Mouse (Mus musculus) midbrain, embryonic 15.5 days (tissue): Measurements from ENCODE around the gene Wdr19. TPM values are rescaled to one million over a fixed set of nuclear protein-coding genes. Genes with fewer than 3 reads are reported as not detected.
A peak's percentile ranks its signal among the peaks of the same experiment; 100 is the strongest.

Source experiments
- ATAC-seq: fragments of 200-750 bp; cut with Nextera tagmentation; replicated peaks from 2 replicates; pipeline ENCODE4 v1.8.0; 2017; ENCODE audit warnings: moderate TSS enrichment
- H3K27ac ChIP-seq: fragments of 300-500 bp; sonication (generic); 2 replicates; pipeline ENCODE4 v1.5.1; 2015; ENCODE audit warnings: mild to moderate bottlenecking, inconsistent platforms
- H3K27me3 ChIP-seq: fragments of 300-500 bp; sonication (generic); replicated peaks from 2 replicates; pipeline ENCODE4 v1.6.1; 2015; ENCODE audit warnings: inconsistent platforms
- H3K36me3 ChIP-seq: fragments of 300-500 bp; sonication (generic); replicated peaks from 2 replicates; pipeline ENCODE4 v1.6.1; 2015; ENCODE audit warnings: inconsistent platforms
- H3K4me1 ChIP-seq: fragments of 300-500 bp; sonication (generic); 2 replicates; pipeline ENCODE4 v1.6.1; 2015; ENCODE audit warnings: inconsistent platforms
- H3K4me2 ChIP-seq: fragments of 300-500 bp; sonication (generic); 2 replicates; pipeline ENCODE4 v1.6.1; 2015; ENCODE audit warnings: inconsistent platforms, mild to moderate bottlenecking, moderate library complexity
- H3K4me3 ChIP-seq: fragments of 300-500 bp; sonication (generic); 2 replicates; pipeline ENCODE4 v1.5.1; 2015; ENCODE audit warnings: mild to moderate bottlenecking, inconsistent platforms
- H3K9ac ChIP-seq: fragments of 300-500 bp; sonication (generic); 2 replicates; pipeline ENCODE4 v1.6.1; 2015; ENCODE audit warnings: mild to moderate bottlenecking, inconsistent platforms
- H3K9me3 ChIP-seq: fragments of 300-500 bp; sonication (generic); 2 replicates; pipeline ENCODE4 v1.6.1; 2016; ENCODE audit warnings: inconsistent platforms
- WGBS: fragments of 180-500 bp; shearing (Covaris S2); methylation state at CpG from one replicate; pipeline ENCODE4 v1.1.7; 2015; ENCODE audit warnings: mixed read lengths; 5-methylcytosine and 5-hydroxymethylcytosine counted together
- polyA plus RNA-seq: library from polyadenylated mRNA; unstranded; fragments of >200 nt; fragmentation: Nextera tagmentation; extraction: Ambion mirVana; gene quantifications from 2 replicates; pipeline ENCODE4 v1.2.1, GENCODE M21; 2015

Wdr19 gene
- polyA plus RNA-seq, 1 experiment from 2014 or later = 12.7 TPM

DNA sequence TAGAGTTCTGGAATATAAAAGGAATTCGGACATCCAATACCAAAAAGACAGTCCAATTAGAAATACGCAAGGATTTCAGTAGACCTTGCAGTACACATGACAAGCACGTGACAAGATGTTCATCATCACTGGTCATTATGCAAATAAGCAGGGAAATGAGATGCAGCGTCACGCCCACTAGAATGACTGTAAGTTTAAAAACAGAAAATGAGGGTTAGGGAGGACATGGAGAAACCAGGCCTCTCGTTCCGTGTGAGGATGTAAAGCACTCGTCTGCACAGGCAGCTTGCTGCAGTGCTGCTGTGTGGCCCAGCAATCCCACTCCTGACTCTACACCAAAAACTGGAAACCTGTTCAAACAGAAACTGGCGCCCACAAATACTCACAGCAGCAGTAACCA lies 29.3 kb upstream of the Wdr19 start:
- Histone ChIP-seq H3K4me1 (peaks cover 5% of the 10 kb centered on the region; the same call in 1 of the 2 replicates), H3K9me3 (no peaks in the 10 kb centered on the region), H3K27ac (no peak overlapping the region), H3K4me2 (no peak overlapping the region), H3K4me3 (no peak overlapping the region), H3K27me3 (no peaks in the 10 kb centered on the region), H3K36me3 (peaks cover 5% of the 10 kb centered on the region; the same call in 1 of the 2 replicates), H3K9ac (no peak overlapping the region)
- ATAC-seq = no peak
- WGBS = 78% methylated on average over 9 of the region's 9 CpGs

GRCm38 (mm10) chr5:65175035-65175917 lies 24.2 kb upstream of the Wdr19 start:
- 0 out of 2 replicates have a peak overlapping the region, but pooled peaks have one; percentile 12 for H3K4me3 ChIP-seq
- WGBS = 49% methylated on average over 26 of the region's 26 CpGs

DNA sequence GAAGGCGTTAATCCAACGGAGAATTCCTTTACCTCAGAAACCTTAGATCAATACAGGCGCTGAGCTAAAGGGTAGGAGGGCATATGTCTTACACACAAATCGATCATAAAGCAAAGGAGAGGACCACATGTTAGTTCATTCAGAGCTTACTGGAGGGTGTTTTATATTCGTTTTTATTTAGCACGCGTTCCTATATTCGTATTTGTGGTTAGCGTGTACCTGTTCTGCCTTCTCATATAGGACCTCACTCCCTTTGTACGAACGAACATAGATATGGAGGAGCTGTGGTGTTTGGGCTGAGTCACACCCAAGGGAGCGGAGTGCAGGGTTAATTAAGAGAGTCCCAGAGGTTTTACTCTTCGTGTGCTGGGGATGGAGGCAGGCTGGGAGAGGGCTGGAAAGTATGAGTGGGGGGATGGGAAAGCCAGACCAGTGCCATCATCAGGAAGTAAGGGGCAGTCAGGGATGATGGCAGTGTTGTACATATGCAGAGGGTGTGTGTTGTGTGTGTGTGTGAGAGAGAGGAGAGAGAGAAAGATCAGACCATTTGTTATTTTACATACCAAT lies 23.5 kb upstream of the Wdr19 start:
- no peaks in the 10 kb centered on the region for H3K9me3 ChIP-seq
- 0 out of 2 replicates have a peak overlapping the region, but pooled peaks have one; percentile 1 for H3K9ac ChIP-seq
- peak overlapping the region; percentile 76 for H3K27ac ChIP-seq
- peaks cover 31% of the 10 kb centered on the region for H3K4me1 ChIP-seq
- H3K27me3 ChIP-seq = no peaks in the 10 kb centered on the region
- H3K4me2 ChIP-seq = peak overlapping the region; percentile 30
- 52% methylated on average over 13 of the region's 13 CpGs for WGBS
- H3K36me3 ChIP-seq = no peaks in the 10 kb centered on the region
- 0 out of 2 replicates have a peak overlapping the region, but pooled peaks have one; percentile 12 for H3K4me3 ChIP-seq
- peak; percentile 74 for ATAC-seq

More at GRCm38 (mm10) chr5:65175035-65175917, 24.2 kb upstream of the Wdr19 start:
- Histone ChIP-seq H3K4me2 (peak overlapping the region; percentile 30), H3K36me3 (no peaks in the 10 kb centered on the region), H3K27me3 (no peaks in the 10 kb centered on the region), H3K9me3 (no peaks in the 10 kb centered on the region), H3K4me1 (peaks cover 25% of the 10 kb centered on the region), H3K9ac (0 out of 2 replicates have a peak overlapping the region, but pooled peaks have one; percentile 1), H3K27ac (peak overlapping the region; percentile 76)
- peak; percentile 91 for ATAC-seq

GRCm38 (mm10) chr5:65177026-65177514 lies 22.4 kb upstream of the Wdr19 start:
- no peak for ATAC-seq
- peaks cover 38% of the 10 kb centered on the region for H3K4me1 ChIP-seq
- H3K27me3 ChIP-seq = no peaks in the 10 kb centered on the region
- no peak overlapping the region for H3K4me2 ChIP-seq
- peak overlapping the region; percentile 37; the same call in 1 of the 2 replicates for H3K27ac ChIP-seq
- H3K9me3 ChIP-seq = no peaks in the 10 kb centered on the region
- H3K9ac ChIP-seq = no peak overlapping the region
- no peaks in the 10 kb centered on the region for H3K36me3 ChIP-seq
- H3K4me3 ChIP-seq = no peak overlapping the region
- WGBS = 52% methylated on average over 11 of the region's 11 CpGs

DNA sequence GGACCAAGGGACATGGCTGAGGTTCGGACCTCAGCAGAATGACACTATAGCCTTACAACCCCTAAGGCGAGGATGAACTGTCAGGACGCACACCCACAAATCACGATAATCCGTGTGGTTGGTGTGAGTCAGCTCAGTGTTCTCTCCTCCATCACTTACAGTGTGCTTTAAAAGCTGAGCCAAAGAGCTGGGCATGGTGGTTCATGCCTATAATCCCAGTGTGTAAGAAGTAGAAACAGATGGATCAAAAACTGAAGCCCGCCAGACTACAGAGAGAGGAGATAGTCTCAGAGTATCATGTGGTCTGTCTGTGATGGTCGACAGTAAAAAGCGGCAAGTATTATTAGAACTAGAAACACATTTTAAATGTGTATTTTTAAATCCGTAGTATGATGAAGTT lies 21.0 kb upstream of the Wdr19 start:
- Histone ChIP-seq H3K36me3 (no peaks in the 10 kb centered on the region), H3K4me3 (no peak overlapping the region), H3K4me1 (peaks cover 41% of the 10 kb centered on the region), H3K9ac (no peak overlapping the region), H3K9me3 (no peaks in the 10 kb centered on the region), H3K27me3 (no peaks in the 10 kb centered on the region), H3K4me2 (no peak overlapping the region), H3K27ac (no peak overlapping the region)
- ATAC-seq = no peak
- WGBS = 92% methylated on average over 9 of the region's 9 CpGs

- Histone ChIP-seq H3K27ac (peak overlapping the region; percentile 66), H3K4me3 (no peak overlapping the region), H3K9me3 (no peaks in the 10 kb centered on the region), H3K36me3 (no peaks in the 10 kb centered on the region), H3K4me2 (no peak overlapping the region), H3K4me1 (peaks cover 26% of the 10 kb centered on the region), H3K27me3 (no peaks in the 10 kb centered on the region), H3K9ac (no peak overlapping the region)
- WGBS = 58% methylated on average over 21 of the region's 21 CpGs
- ATAC-seq = peak; percentile 57
Observed at GRCm38 (mm10) chr5:65181160-65181793, 18.2 kb upstream of the Wdr19 start.

DNA sequence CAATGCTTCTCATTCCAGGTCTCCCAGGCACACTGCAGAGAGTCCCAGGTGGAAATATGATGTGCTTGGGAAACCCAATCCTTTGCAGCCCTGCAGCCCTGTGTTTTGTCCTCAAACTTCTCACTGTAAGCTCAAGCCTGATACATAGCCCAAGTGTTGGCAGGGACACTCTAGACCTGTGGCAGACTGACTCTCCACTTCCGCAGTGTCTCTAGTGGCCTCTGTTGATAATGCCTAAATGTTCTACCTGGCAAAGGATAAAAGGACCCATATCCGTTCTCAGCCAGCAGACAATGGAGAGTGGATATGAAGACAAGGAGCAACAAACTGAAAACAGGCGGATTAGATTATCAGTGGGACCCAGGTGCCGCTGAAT lies 17.7 kb upstream of the Wdr19 start:
- Histone ChIP-seq H3K36me3 (no peaks in the 10 kb centered on the region), H3K4me1 (peaks cover 23% of the 10 kb centered on the region), H3K27me3 (no peaks in the 10 kb centered on the region), H3K9ac (no peak overlapping the region), H3K9me3 (no peaks in the 10 kb centered on the region), H3K27ac (peak overlapping the region; percentile 66), H3K4me3 (no peak overlapping the region), H3K4me2 (no peak overlapping the region)
- WGBS = 80% methylated on average over 4 of the region's 4 CpGs
- ATAC-seq = peak; percentile 72

DNA sequence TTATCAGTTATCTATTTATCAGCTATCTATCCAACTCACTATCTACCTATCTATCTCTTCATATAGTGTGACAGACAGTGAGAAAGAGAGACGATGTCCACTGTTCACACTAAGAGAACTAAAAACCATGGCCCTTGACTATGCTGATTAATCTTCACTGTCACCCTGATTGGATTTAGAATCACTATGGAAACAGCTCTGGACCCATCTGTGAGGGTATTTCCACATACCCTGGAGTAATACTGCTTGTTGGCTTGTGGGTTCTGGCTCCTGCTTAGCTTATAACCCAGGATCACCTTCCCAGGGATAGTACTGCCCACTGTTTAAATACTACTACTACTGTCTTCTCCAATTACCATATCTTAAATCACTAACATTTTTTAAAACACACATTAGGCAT lies 17.2 kb upstream of the Wdr19 start:
- Histone ChIP-seq H3K9ac (no peak overlapping the region), H3K36me3 (no peaks in the 10 kb centered on the region), H3K27ac (0 out of 2 replicates have a peak overlapping the region, but pooled peaks have one; percentile 66), H3K4me3 (no peak overlapping the region), H3K9me3 (no peaks in the 10 kb centered on the region), H3K4me1 (peaks cover 18% of the 10 kb centered on the region), H3K4me2 (no peak overlapping the region), H3K27me3 (no peaks in the 10 kb centered on the region)
- 76% methylated on average over 1 of the region's 1 CpGs for WGBS
- ATAC-seq = 0 out of 2 replicates have a peak, but pooled peaks have one; percentile 28

- peaks cover 3% of the 10 kb centered on the region; the same call in 1 of the 2 replicates for H3K9me3 ChIP-seq
- no peak overlapping the region for H3K4me2 ChIP-seq
- no peak overlapping the region for H3K9ac ChIP-seq
- no peak overlapping the region for H3K27ac ChIP-seq
- H3K4me3 ChIP-seq = no peak overlapping the region
- no peaks in the 10 kb centered on the region for H3K36me3 ChIP-seq
- WGBS = 84% methylated on average over 5 of the region's 5 CpGs
- H3K4me1 ChIP-seq = no peaks in the 10 kb centered on the region
- ATAC-seq = no peak
- no peaks in the 10 kb centered on the region for H3K27me3 ChIP-seq
Observed at GRCm38 (mm10) chr5:65191601-65192000, 7.9 kb upstream of the Wdr19 start.

- H3K4me1 ChIP-seq = no peaks in the 10 kb centered on the region
- H3K4me2 ChIP-seq = no peak overlapping the region
- H3K27me3 ChIP-seq = no peaks in the 10 kb centered on the region
- no peak overlapping the region for H3K27ac ChIP-seq
- 94% methylated on average over 9 of the region's 9 CpGs for WGBS
- ATAC-seq = no peak
- no peak overlapping the region for H3K9ac ChIP-seq
- peaks cover 3% of the 10 kb centered on the region; the same call in 1 of the 2 replicates for H3K9me3 ChIP-seq
- no peak overlapping the region for H3K4me3 ChIP-seq
- H3K36me3 ChIP-seq = no peaks in the 10 kb centered on the region
Observed at GRCm38 (mm10) chr5:65194441-65194840, 5.1 kb upstream of the Wdr19 start.

DNA sequence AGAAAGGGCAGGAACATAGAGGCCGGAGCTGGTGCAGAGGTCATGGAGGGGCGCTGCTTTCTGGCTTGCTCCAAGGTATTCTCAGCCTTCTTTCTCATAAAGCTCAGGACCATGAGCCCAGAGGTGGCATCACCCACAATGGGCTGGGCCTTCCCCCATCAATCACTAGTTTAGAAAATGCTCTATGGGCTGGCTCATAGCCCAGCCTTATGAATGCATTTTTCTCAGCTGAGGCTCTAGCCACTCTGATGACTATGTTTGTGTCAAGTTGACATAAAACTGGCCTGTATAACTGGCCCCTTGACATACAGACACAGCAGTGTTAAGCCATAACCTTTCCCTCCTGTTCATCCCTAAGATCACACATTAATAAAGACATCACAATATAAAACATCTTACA lies 5.2 kb downstream of the Wdr19 start:
- H3K27ac ChIP-seq = no peak overlapping the region
- H3K27me3 ChIP-seq = no peaks in the 10 kb centered on the region
- H3K9ac ChIP-seq = no peak overlapping the region
- ATAC-seq = no peak
- H3K9me3 ChIP-seq = no peaks in the 10 kb centered on the region
- peaks cover 8% of the 10 kb centered on the region for H3K4me1 ChIP-seq
- H3K36me3 ChIP-seq = no peaks in the 10 kb centered on the region
- no peak overlapping the region for H3K4me2 ChIP-seq
- no peak overlapping the region for H3K4me3 ChIP-seq
- 87% methylated on average over 2 of the region's 2 CpGs for WGBS

- Histone ChIP-seq H3K9ac (no peak overlapping the region), H3K4me3 (no peak overlapping the region), H3K4me1 (no peaks in the 10 kb centered on the region), H3K27me3 (no peaks in the 10 kb centered on the region), H3K9me3 (no peaks in the 10 kb centered on the region), H3K4me2 (no peak overlapping the region), H3K36me3 (no peaks in the 10 kb centered on the region), H3K27ac (no peak overlapping the region)
- WGBS = 17% methylated on average over 7 of the region's 7 CpGs
- peak; percentile 69; the same call in 1 of the 2 replicates for ATAC-seq
Observed at GRCm38 (mm10) chr5:65213321-65213720, 13.8 kb downstream of the Wdr19 start.
